Mouse (Mus musculus) liver, embryonic 12.5 days (tissue): Measurements from ENCODE around the gene Hadh. TPM values are rescaled to one million over a fixed set of nuclear protein-coding genes. Genes with fewer than 3 reads are reported as not detected.

Experiments used
- ATAC-seq: fragments of 200-750 bp; cut with Nextera tagmentation; 2 replicates; pipeline ENCODE4 v1.8.0; 2017; ENCODE audit warnings: moderate number of reproducible peaks, mild to moderate bottlenecking, moderate library complexity
- H3K27ac ChIP-seq: fragments of 300-500 bp; sonication (generic); 2 replicates; pipeline ENCODE4 v1.5.1; 2016; ENCODE audit warnings: mild to moderate bottlenecking
- H3K27me3 ChIP-seq: fragments of 300-500 bp; sonication (generic); replicated peaks from 2 replicates; pipeline ENCODE4 v1.6.1; 2016; ENCODE audit warnings: mild to moderate bottlenecking, moderate library complexity
- H3K36me3 ChIP-seq: fragments of 300-500 bp; sonication (generic); 2 replicates; pipeline ENCODE4 v1.6.1; 2016; ENCODE audit warnings: mild to moderate bottlenecking, moderate library complexity
- H3K4me1 ChIP-seq: fragments of 300-500 bp; sonication (generic); 2 replicates; pipeline ENCODE4 v1.6.1; 2016
- H3K4me2 ChIP-seq: fragments of 300-500 bp; sonication (generic); 2 replicates; pipeline ENCODE4 v1.6.1; 2016; ENCODE audit warnings: mild to moderate bottlenecking, moderate library complexity
- H3K4me3 ChIP-seq: fragments of 300-500 bp; sonication (generic); 2 replicates; pipeline ENCODE4 v1.5.1; 2016; ENCODE audit warnings: mild to moderate bottlenecking, moderate library complexity
- H3K9ac ChIP-seq: fragments of 300-500 bp; sonication (generic); 2 replicates; pipeline ENCODE4 v1.6.1; 2016; ENCODE audit warnings: mild to moderate bottlenecking, moderate library complexity
- H3K9me3 ChIP-seq: fragments of 300-500 bp; sonication (generic); replicated peaks from 2 replicates; pipeline ENCODE4 v1.6.1; 2016; ENCODE audit warnings: mild to moderate bottlenecking, moderate library complexity
- WGBS: fragments of 180-500 bp; shearing (Covaris S2); methylation state at CpG from one replicate; pipeline ENCODE4 v1.1.7; 2016; ENCODE audit not compliant: insufficient replicate concordance; 5-methylcytosine and 5-hydroxymethylcytosine counted together
- polyA plus RNA-seq: library from polyadenylated mRNA; unstranded; fragments of >200 nt; fragmentation: Nextera tagmentation; extraction: Ambion mirVana; gene quantifications from 2 replicates; pipeline ENCODE4 v1.2.1, GENCODE M21; 2016

Gene Hadh
- polyA plus RNA-seq, 1 experiment from 2014 or later, result 74.3 TPM

GRCm38 (mm10) chr3:131212200-131212599 is 59.7 kb downstream of the Hadh start:
- WGBS, result 73% methylated on average over 7 of the region's 7 CpGs
- Histone ChIP-seq H3K4me1 (no peaks in the 10 kb centered on the region), H3K4me2 (no peak overlapping the region), H3K9me3 (no peaks in the 10 kb centered on the region), H3K9ac (no peak overlapping the region), H3K27ac (no peak overlapping the region), H3K4me3 (no peak overlapping the region), H3K36me3 (no peaks in the 10 kb centered on the region), H3K27me3 (peaks cover 6% of the 10 kb centered on the region)
- ATAC-seq, result no peak

- 19% methylated on average over 13 of the region's 13 CpGs for WGBS
- H3K27me3 ChIP-seq, result peaks cover 17% of the 10 kb centered on the region
- no peak overlapping the region for H3K4me3 ChIP-seq
- no peaks in the 10 kb centered on the region for H3K4me1 ChIP-seq
- H3K4me2 ChIP-seq, result no peak overlapping the region
- no peak overlapping the region for H3K27ac ChIP-seq
- H3K9ac ChIP-seq, result no peak overlapping the region
- no peaks in the 10 kb centered on the region for H3K36me3 ChIP-seq
- no peak for ATAC-seq
- H3K9me3 ChIP-seq, result no peaks in the 10 kb centered on the region
Measured at GRCm38 (mm10) chr3:131208265-131208891, 63.5 kb downstream of the Hadh start.

GRCm38 (mm10) chr3:131207846-131208245 is 64.1 kb downstream of the Hadh start:
- 58% methylated on average over 5 of the region's 5 CpGs for WGBS
- Histone ChIP-seq H3K9me3 (no peaks in the 10 kb centered on the region), H3K4me1 (no peaks in the 10 kb centered on the region), H3K27ac (no peak overlapping the region), H3K4me3 (no peak overlapping the region), H3K9ac (no peak overlapping the region), H3K36me3 (no peaks in the 10 kb centered on the region), H3K4me2 (no peak overlapping the region), H3K27me3 (peaks cover 17% of the 10 kb centered on the region)
- no peak for ATAC-seq

GRCm38 (mm10) chr3:131202311-131202710 is 69.6 kb downstream of the Hadh start:
- no peaks in the 10 kb centered on the region for H3K9me3 ChIP-seq
- no peak overlapping the region for H3K27ac ChIP-seq
- WGBS, result 71% methylated on average over 7 of the region's 7 CpGs
- no peaks in the 10 kb centered on the region for H3K36me3 ChIP-seq
- no peak for ATAC-seq
- no peaks in the 10 kb centered on the region for H3K4me1 ChIP-seq
- H3K4me2 ChIP-seq, result no peak overlapping the region
- H3K27me3 ChIP-seq, result peaks cover 23% of the 10 kb centered on the region; the same call in 1 of the 2 replicates
- no peak overlapping the region for H3K9ac ChIP-seq
- H3K4me3 ChIP-seq, result no peak overlapping the region

GRCm38 (mm10) chr3:131199590-131200288 is 72.2 kb downstream of the Hadh start:
- no peaks in the 10 kb centered on the region for H3K4me1 ChIP-seq

GRCm38 (mm10) chr3:131198991-131199390 is 72.9 kb downstream of the Hadh start:
- Histone ChIP-seq H3K9me3 (no peaks in the 10 kb centered on the region), H3K27ac (no peak overlapping the region), H3K4me2 (no peak overlapping the region), H3K9ac (no peak overlapping the region), H3K36me3 (no peaks in the 10 kb centered on the region), H3K27me3 (peaks cover 12% of the 10 kb centered on the region; the same call in 1 of the 2 replicates), H3K4me1 (no peaks in the 10 kb centered on the region), H3K4me3 (no peak overlapping the region)
- 55% methylated on average over 3 of the region's 3 CpGs for WGBS
- ATAC-seq, result no peak

More at GRCm38 (mm10) chr3:131199590-131200288, 72.2 kb downstream of the Hadh start:
- H3K4me3 ChIP-seq, result no peak overlapping the region
- no peaks in the 10 kb centered on the region for H3K36me3 ChIP-seq
- 66% methylated on average over 20 of the region's 20 CpGs for WGBS
- H3K9me3 ChIP-seq, result no peaks in the 10 kb centered on the region
- peaks cover 13% of the 10 kb centered on the region; the same call in 1 of the 2 replicates for H3K27me3 ChIP-seq
- H3K27ac ChIP-seq, result no peak overlapping the region
- no peak overlapping the region for H3K9ac ChIP-seq
- ATAC-seq, result no peak
- H3K4me2 ChIP-seq, result no peak overlapping the region

GRCm38 (mm10) chr3:131196507-131197019 is 75.3 kb downstream of the Hadh start:
- Histone ChIP-seq H3K27ac (no peak overlapping the region), H3K9me3 (no peaks in the 10 kb centered on the region), H3K4me2 (no peak overlapping the region), H3K27me3 (peaks cover 4% of the 10 kb centered on the region; the same call in 1 of the 2 replicates), H3K4me3 (no peak overlapping the region), H3K36me3 (no peaks in the 10 kb centered on the region), H3K9ac (no peak overlapping the region), H3K4me1 (no peaks in the 10 kb centered on the region)
- 73% methylated on average over 8 of the region's 8 CpGs for WGBS
- no peak for ATAC-seq

- Histone ChIP-seq H3K27ac (no peak overlapping the region), H3K9me3 (no peaks in the 10 kb centered on the region), H3K27me3 (peaks cover 8% of the 10 kb centered on the region), H3K4me3 (no peak overlapping the region), H3K4me1 (no peaks in the 10 kb centered on the region), H3K9ac (no peak overlapping the region), H3K36me3 (no peaks in the 10 kb centered on the region), H3K4me2 (no peak overlapping the region)
- 75% methylated on average over 10 of the region's 10 CpGs for WGBS
- no peak for ATAC-seq
Measured at GRCm38 (mm10) chr3:131196050-131196449, 75.9 kb downstream of the Hadh start.

GRCm38 (mm10) chr3:131191454-131191853 is 80.4 kb downstream of the Hadh start:
- 75% methylated on average over 7 of the region's 7 CpGs for WGBS
- H3K9me3 ChIP-seq, result no peaks in the 10 kb centered on the region
- no peaks in the 10 kb centered on the region for H3K4me1 ChIP-seq
- no peak overlapping the region for H3K4me3 ChIP-seq
- no peak overlapping the region for H3K27ac ChIP-seq
- no peak for ATAC-seq
- no peak overlapping the region for H3K9ac ChIP-seq
- peaks cover 19% of the 10 kb centered on the region for H3K27me3 ChIP-seq
- H3K36me3 ChIP-seq, result no peaks in the 10 kb centered on the region
- H3K4me2 ChIP-seq, result no peak overlapping the region

GRCm38 (mm10) chr3:131190671-131191367 is 81.1 kb downstream of the Hadh start:
- no peaks in the 10 kb centered on the region for H3K9me3 ChIP-seq
- H3K36me3 ChIP-seq, result no peaks in the 10 kb centered on the region
- no peaks in the 10 kb centered on the region for H3K4me1 ChIP-seq
- H3K27me3 ChIP-seq, result peaks cover 19% of the 10 kb centered on the region
- no peak overlapping the region for H3K4me2 ChIP-seq
- no peak overlapping the region for H3K4me3 ChIP-seq
- no peak for ATAC-seq
- H3K27ac ChIP-seq, result no peak overlapping the region
- WGBS, result 70% methylated on average over 19 of the region's 19 CpGs
- no peak overlapping the region for H3K9ac ChIP-seq

- H3K36me3 ChIP-seq, result no peaks in the 10 kb centered on the region
- H3K4me3 ChIP-seq, result no peak overlapping the region
- peaks cover 19% of the 10 kb centered on the region for H3K27me3 ChIP-seq
- H3K4me1 ChIP-seq, result no peaks in the 10 kb centered on the region
- no peak for ATAC-seq
- no peak overlapping the region for H3K4me2 ChIP-seq
- H3K27ac ChIP-seq, result no peak overlapping the region
- 37% methylated on average over 11 of the region's 11 CpGs for WGBS
- H3K9me3 ChIP-seq, result no peaks in the 10 kb centered on the region
- H3K9ac ChIP-seq, result no peak overlapping the region
Measured at GRCm38 (mm10) chr3:131190239-131190638, 81.7 kb downstream of the Hadh start.

- no peak overlapping the region for H3K27ac ChIP-seq
- H3K4me1 ChIP-seq, result no peaks in the 10 kb centered on the region
- H3K9me3 ChIP-seq, result no peaks in the 10 kb centered on the region
- H3K27me3 ChIP-seq, result peaks cover 16% of the 10 kb centered on the region
- H3K4me3 ChIP-seq, result no peak overlapping the region
- no peak for ATAC-seq
- H3K9ac ChIP-seq, result no peak overlapping the region
- H3K4me2 ChIP-seq, result no peak overlapping the region
- WGBS, result 79% methylated on average over 5 of the region's 5 CpGs
- no peaks in the 10 kb centered on the region for H3K36me3 ChIP-seq
Measured at GRCm38 (mm10) chr3:131186193-131186592, 85.7 kb downstream of the Hadh start.
